Mouse (Mus musculus): ENCODE measurements around the gene Myl12a.

DNA sequence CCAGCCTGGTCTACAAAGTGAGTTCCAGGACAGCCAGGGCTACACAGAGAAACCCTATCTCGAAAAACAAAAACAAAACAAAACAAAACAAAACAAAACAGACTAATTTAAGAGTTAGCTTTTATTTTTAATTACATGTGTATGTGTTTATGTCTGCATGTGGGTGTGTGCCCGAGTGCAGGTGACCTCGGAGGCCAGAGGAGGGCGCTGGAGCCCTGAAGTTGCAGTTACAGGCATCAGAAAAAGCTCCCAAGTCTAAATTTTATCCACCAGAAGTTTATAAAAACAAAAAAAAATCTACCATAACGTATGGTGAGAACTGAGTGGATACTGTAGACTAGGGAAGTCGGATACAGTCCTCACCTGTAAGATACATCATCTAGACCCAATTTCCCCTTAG, 24.9 kb downstream of the Myl12a start:
- TF ChIP-seq CTCF (IDR thresholded peaks at IDR 0.05; ENCODE audit: low read depth) (peak; percentile 28), EP300 (IDR thresholded peaks at IDR 0.05; ENCODE audit: low read depth) (no peak)

All from heart, postnatal 0 days (tissue).